Mouse (Mus musculus) right cerebral cortex, adult 18-20 months (tissue): Measurements from ENCODE around the gene Tada3.

Experiments
- DNase-seq: peaks from one replicate; pipeline ENCODE4 v3.0.0; 2022; ENCODE audit warnings: mixed read lengths

Tada3 gene

DNA sequence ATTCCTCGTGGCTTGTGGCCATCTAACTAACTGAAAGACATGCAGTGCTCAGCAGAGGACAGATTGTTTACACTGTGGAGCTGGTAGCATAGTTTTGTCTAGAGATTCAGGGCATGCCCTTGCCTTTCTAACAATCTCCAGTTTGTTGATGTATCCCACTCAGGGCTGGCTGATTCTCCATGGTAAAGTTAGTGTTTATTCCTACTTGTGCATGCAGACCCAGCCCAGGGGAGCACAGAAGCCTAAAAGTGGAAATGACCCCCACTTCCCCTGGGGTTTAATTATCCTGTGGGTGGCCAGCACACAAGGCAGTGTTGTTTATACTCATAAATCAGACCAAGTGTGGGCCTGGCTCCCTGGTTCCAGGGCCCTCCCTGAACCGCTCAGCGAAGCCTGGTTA, 8.3 kb upstream of the Tada3 start:
- no peak for DNase-seq

DNA sequence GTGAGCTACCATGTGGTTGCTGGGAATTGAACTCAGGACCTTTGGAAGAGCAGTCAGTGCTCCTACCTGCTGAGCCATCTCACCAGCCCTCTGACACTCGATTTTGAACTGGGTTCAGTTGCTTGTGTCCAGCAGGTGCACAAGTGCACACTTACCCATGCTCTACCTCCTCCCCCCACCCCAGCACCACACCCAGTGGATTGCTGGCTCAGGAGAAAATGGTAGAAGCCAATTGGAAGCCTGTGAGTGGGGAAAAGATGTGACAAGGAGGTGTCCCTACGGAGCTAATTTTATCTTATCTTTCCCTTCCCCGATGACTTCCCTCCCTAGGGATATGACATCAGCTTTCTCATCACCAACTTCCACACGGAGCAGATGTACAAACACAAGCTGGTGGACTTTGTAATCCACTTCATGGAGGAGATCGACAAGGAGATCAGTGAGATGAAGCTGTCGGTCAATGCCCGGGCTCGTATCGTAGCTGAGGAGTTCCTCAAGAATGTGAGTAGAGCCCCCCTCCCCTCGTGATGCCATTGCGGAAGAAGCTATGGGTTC, 7.6 kb upstream of the Tada3 start:
- no peak for DNase-seq

DNA sequence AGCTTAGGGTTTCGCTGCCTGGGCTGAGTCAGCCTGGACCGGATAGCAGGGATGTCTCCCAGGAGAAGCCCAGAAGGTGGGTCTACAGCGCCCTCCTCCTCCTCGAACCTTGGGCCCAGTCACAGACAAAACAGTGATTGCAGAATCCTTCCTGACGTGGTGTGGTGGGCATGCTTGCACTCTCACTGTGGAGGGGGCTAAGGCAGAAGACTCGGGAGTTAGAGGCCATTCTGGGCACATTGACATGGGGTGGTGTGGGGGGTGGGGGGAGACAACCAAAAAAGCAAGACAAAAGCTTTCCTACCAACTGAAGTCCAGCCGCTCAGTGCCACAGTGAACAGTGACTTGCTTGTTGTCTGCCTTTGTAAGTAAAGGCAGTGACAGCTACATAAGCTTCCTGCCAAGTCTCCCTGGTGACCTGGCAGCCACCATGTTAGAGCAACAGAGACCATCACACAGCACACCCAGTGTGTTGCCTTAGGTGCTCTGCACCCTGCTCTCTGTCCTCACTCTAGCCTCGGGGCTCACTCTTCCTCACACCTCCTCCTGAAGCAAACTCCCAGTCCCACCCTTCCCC, 6.8 kb upstream of the Tada3 start:
- no peak for DNase-seq

- no peak for DNase-seq
Measured at GRCm38 (mm10) chr6:113380480-113380879, 2.8 kb upstream of the Tada3 start.

DNA sequence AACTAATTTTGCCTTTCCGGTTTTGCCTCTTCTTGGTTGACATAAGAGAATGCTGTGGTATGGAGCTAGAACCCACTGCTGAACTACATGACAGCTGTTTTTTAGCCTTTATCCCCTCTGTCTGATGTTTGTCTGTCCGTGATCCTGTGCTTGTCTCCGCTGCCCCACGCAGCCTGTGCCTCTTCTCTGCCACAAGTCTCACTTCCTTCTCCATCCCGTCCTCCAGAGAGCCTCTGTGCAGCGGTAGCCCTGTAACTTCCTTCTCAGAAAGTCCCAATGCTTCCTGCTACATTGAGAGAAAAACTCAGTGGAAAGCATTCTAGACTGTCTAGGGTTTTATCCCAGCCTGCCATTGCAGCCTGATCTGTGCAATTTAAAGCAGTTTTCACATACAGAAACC, 1.6 kb upstream of the Tada3 start:
- DNase-seq = no peak

- DNase-seq = no peak
Measured at GRCm38 (mm10) chr6:113377172-113377495, 549 bp downstream of the Tada3 start.

DNA sequence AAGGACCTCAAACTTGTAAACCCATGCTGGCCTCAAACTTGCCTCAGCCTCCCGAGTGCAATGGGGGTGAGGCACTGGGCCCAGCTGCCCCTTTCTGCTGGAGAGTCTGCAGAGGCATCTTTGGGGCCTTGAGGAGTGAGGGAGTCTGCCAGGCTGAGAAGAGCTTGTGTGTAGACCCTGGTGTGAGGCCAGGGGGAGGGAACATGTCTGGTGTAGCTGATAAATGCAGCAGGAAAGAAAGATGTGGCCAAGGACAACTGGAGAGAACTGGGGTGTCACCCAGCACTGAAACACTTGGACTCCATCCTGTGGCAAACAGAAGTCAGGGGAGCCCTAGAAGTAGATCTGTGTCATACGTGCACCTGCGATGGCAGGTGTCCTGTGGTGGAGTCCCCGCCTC, 4.2 kb downstream of the Tada3 start:
- DNase-seq = no peak

DNA sequence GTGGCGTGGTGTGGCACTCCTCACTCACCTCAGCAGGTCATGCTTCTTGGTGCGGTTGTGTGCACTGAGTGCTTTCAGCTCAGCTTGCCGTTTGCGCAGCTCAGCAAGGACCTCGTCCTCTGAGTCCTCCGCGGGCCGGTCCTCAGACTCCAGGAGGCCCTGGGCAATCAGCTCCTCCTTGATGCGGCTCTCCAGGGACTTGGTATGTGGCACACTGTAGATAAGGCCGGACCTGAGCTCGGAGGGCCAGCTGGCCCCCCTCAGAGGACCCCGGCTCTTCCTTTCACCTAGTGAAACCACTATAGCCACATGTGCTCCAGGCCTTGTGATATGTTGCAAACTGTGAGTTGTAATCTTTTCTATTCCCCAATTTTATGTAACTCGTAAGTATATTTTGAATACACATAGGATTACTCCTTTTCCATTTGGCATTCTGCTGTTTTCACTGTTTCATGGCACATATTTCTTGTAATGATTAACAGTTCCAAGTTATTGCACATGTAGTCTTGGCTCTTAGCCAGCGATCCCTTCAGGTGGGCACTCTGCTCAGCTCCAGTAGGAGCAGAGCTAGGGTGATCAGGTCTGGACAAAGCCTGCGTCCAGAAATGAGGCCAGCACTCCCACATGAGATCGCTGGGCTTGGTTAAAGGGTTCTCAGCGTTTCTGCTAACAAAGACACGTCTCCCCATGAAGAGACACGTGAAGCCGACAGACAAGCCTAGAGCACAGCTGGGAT, 7.3 kb downstream of the Tada3 start:
- DNase-seq = no peak

- no peak for DNase-seq
Measured at GRCm38 (mm10) chr6:113368577-113368976, 9.1 kb downstream of the Tada3 start.

DNA sequence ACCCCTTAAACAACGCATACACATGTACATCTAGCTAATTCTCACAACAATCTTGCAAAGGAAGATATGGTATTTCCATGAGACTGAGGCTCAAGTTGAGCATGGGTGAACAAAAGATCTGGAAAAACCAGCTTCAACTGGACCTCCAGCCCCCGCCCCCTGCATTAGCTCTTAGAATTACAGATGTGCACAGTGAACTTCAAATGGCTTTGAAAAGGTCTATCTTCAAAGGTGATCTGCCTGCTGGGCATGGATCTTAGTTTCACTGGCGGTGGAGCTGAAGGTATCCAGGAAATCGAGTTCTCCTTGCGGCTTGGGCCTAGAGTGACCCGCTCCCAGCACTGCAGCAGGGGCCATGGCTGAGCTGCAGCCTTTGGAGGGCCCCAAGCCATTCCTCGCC, 9.6 kb downstream of the Tada3 start:
- DNase-seq = no peak

DNA sequence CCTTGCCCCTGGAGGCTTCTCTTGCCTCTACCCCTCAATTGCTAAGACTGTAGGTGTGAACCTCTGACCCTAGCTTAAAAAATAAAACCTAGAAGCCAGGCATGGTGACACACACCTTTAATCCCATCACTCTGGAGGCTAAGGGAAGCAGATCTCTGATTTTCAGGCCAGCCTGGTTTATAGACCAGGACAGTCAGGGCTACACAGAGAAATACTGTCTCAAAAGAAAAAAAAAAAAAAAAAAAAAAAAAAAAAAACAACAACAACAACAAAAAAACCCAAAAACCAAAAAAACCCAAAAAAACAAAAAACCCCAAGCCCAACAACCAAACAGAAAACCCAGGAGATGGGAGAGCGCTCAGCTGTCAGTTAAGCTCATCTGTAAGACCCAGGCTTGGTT, 10.1 kb downstream of the Tada3 start:
- no peak for DNase-seq

DNA sequence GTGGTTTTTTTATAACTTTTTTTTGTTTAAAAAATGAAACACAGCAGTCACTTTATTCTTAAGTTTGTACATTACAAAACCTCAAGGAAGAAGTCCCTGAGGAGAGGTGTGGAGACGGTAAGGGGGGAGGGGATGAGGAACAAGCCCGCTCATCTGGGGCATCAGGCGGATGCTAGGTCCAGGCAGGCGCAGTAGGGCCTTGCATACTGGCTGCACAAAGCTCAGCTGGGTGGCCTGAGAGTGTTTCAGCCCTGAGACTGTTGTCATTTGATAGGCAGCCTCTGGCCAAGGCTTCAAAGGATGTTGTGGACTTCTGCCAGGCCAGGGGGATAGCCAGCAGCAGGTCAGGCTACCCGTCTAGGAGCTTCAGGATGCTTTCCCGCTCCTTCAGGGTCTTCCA, 11.0 kb downstream of the Tada3 start:
- no peak for DNase-seq

GRCm38 (mm10) chr6:113364518-113365135, 13.1 kb downstream of the Tada3 start:
- DNase-seq = no peak

- DNase-seq = no peak
Measured at GRCm38 (mm10) chr6:113362241-113362640, 15.4 kb downstream of the Tada3 start.

DNA sequence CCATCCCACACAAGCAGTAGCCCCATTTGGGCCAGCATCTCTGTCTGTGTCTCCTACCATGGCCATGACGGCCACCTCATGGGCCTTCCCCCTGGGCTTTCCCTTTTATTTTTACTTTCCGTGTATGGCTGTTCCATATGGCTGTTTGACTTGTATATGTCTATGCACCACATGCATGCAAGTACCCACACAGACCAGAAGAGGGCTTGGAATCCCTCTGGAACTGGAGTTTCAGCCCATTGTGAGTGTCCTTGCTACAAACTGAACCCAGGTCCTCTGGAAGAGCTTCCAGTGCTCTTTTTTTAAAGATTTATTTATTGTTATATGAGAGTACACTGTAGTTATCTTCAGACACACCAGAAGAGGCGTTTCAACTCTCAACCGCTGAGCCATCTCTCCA, 16.2 kb downstream of the Tada3 start:
- no peak for DNase-seq

- no peak for DNase-seq
Measured at GRCm38 (mm10) chr6:113353696-113354095, 24.0 kb downstream of the Tada3 start.

- DNase-seq = no peak
Measured at GRCm38 (mm10) chr6:113352820-113353219, 24.9 kb downstream of the Tada3 start.

- DNase-seq = no peak
Measured at GRCm38 (mm10) chr6:113351653-113352052, 26.0 kb downstream of the Tada3 start.

DNA sequence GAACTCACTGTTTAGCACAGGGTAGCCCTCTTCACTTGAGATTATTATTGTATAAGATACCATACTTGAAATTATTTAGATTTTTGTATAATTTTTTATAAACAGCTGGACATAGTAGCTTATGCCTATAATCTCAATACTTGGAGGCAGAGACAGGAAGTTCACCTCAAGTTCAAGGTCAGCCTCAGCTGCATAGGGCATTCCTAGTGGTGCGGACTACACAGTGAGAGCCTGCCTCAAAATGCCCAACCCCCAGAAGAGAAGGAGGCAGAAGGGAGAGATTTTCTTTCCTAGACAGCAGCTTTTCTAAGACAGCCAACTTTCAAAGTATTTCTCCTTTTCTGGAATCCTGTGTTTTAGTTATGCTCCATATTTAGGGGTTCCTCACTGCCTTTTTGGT, 26.5 kb downstream of the Tada3 start:
- DNase-seq = no peak

- no peak for DNase-seq
Measured at GRCm38 (mm10) chr6:113350538-113350937, 27.1 kb downstream of the Tada3 start.

GRCm38 (mm10) chr6:113346897-113347296, 30.8 kb downstream of the Tada3 start:
- no peak for DNase-seq

GRCm38 (mm10) chr6:113344321-113344720, 33.4 kb downstream of the Tada3 start:
- DNase-seq = no peak

- DNase-seq = peak; percentile 84
Measured at GRCm38 (mm10) chr6:113343177-113344092, 34.2 kb downstream of the Tada3 start, which contains the start of gene Camk1. Camk1 (minus strand) TSS chr6:113343984.
